Mouse (Mus musculus) intestine, embryonic 16.5 days (tissue): ENCODE data around the gene Zfp276. TPM values are rescaled to one million over a fixed set of nuclear protein-coding genes. Genes with fewer than 3 reads are reported as not detected.
"Not testable (repeated sequence)": the region's sequence is repeated elsewhere in the genome, so short reads cannot be mapped to it uniquely, and the experiment has no call there.

Source experiments
- ATAC-seq: fragments of 200-750 bp; cut with Nextera tagmentation; 2 replicates; pipeline ENCODE4 v1.8.0; 2017; ENCODE audit warnings: moderate TSS enrichment, moderate library complexity
- H3K27ac ChIP-seq: fragments of 300-500 bp; sonication (generic); 2 replicates; pipeline ENCODE4 v1.5.1; 2014; ENCODE audit warnings: mild to moderate bottlenecking, low read length
- H3K27me3 ChIP-seq: fragments of 300-500 bp; sonication (generic); replicated peaks from 2 replicates; pipeline ENCODE4 v1.6.1; 2014; ENCODE audit warnings: low read length, control low read depth, mixed read lengths; ENCODE audit not compliant: control insufficient read depth, insufficient read depth
- H3K36me3 ChIP-seq: fragments of 300-500 bp; sonication (generic); 2 replicates; pipeline ENCODE4 v1.6.1; 2014; ENCODE audit warnings: low read length, control low read depth; ENCODE audit not compliant: control insufficient read depth, insufficient read depth
- H3K4me1 ChIP-seq: fragments of 300-500 bp; sonication (generic); 2 replicates; pipeline ENCODE4 v1.6.1; 2014; ENCODE audit warnings: low read length, control low read depth, mixed read lengths; ENCODE audit not compliant: control insufficient read depth, insufficient read depth
- H3K4me2 ChIP-seq: fragments of 300-500 bp; sonication (generic); 2 replicates; pipeline ENCODE4 v1.6.1; 2014; ENCODE audit warnings: low read depth, low read length, control low read depth
- H3K4me3 ChIP-seq: fragments of 300-500 bp; sonication (generic); 2 replicates; pipeline ENCODE4 v1.5.1; 2014; ENCODE audit warnings: mild to moderate bottlenecking, low read length
- H3K9ac ChIP-seq: fragments of 300-500 bp; sonication (generic); 2 replicates; pipeline ENCODE4 v1.6.1; 2014; ENCODE audit warnings: low read depth, low read length
- H3K9me3 ChIP-seq: fragments of 300-500 bp; sonication (generic); 2 replicates; pipeline ENCODE4 v1.6.1; 2016; ENCODE audit warnings: low read length, control low read depth; ENCODE audit not compliant: control insufficient read depth
- WGBS: fragments of 180-500 bp; shearing (Covaris S2); extraction: QIAGEN DNeasy Blood & Tissue Kit; methylation state at CpG from one replicate; pipeline ENCODE4 v1.1.7; 2014; 5-methylcytosine and 5-hydroxymethylcytosine counted together
- polyA plus RNA-seq: library from polyadenylated mRNA; unstranded; fragments of >200 nt; fragmentation: Nextera tagmentation; extraction: Ambion mirVana; gene quantifications from 2 replicates; pipeline ENCODE4 v1.2.1, GENCODE M21; 2015

Zfp276 gene
- polyA plus RNA-seq, 1 experiment from 2014 or later, result 16.5 TPM

- H3K36me3 ChIP-seq, H3K4me3 ChIP-seq, H3K9me3 ChIP-seq, H3K4me1 ChIP-seq, H3K27me3 ChIP-seq, H3K27ac ChIP-seq, H3K9ac ChIP-seq, H3K4me2 ChIP-seq, ATAC-seq: not testable (repeated sequence)
- 77% methylated on average over 10 of the region's 11 CpGs for WGBS
Measured at GRCm38 (mm10) chr8:123230326-123230725, 23.7 kb upstream of the Zfp276 start.

- no peak overlapping the region for H3K27ac ChIP-seq
- ATAC-seq, result no peak
- 0 out of 2 replicates have a peak, but pooled peaks cover 8% of the 10 kb centered on the region for H3K36me3 ChIP-seq
- WGBS, result 53% methylated on average over 5 of the region's 5 CpGs
- H3K4me3 ChIP-seq, result no peak overlapping the region
- peaks cover 14% of the 10 kb centered on the region for H3K4me1 ChIP-seq
- no peak overlapping the region for H3K4me2 ChIP-seq
- H3K27me3 ChIP-seq, result no peaks in the 10 kb centered on the region
- no peaks in the 10 kb centered on the region for H3K9me3 ChIP-seq
- 0 out of 2 replicates have a peak overlapping the region, but pooled peaks have one; percentile 24 for H3K9ac ChIP-seq
Measured at GRCm38 (mm10) chr8:123231742-123232141, 22.3 kb upstream of the Zfp276 start.

GRCm38 (mm10) chr8:123232553-123232952 is 21.4 kb upstream of the Zfp276 start:
- WGBS, result 29% methylated on average over 7 of the region's 7 CpGs
- no peak for ATAC-seq
- no peak overlapping the region for H3K9ac ChIP-seq
- no peak overlapping the region for H3K4me2 ChIP-seq
- 0 out of 2 replicates have a peak, but pooled peaks cover under 1% of the 10 kb centered on the region for H3K36me3 ChIP-seq
- H3K9me3 ChIP-seq, result no peaks in the 10 kb centered on the region
- no peaks in the 10 kb centered on the region for H3K27me3 ChIP-seq
- H3K27ac ChIP-seq, result no peak overlapping the region
- H3K4me1 ChIP-seq, result peaks cover 14% of the 10 kb centered on the region
- H3K4me3 ChIP-seq, result no peak overlapping the region

GRCm38 (mm10) chr8:123233300-123233699 is 20.7 kb upstream of the Zfp276 start:
- Histone ChIP-seq H3K4me1 (peaks cover 14% of the 10 kb centered on the region), H3K27me3 (no peaks in the 10 kb centered on the region), H3K9ac (no peak overlapping the region), H3K36me3 (no peaks in the 10 kb centered on the region), H3K4me3 (no peak overlapping the region), H3K27ac (no peak overlapping the region), H3K4me2 (no peak overlapping the region), H3K9me3 (no peaks in the 10 kb centered on the region)
- ATAC-seq, result no peak
- 57% methylated on average over 13 of the region's 13 CpGs for WGBS

GRCm38 (mm10) chr8:123233760-123234159 is 20.2 kb upstream of the Zfp276 start:
- Histone ChIP-seq H3K27ac (no peak overlapping the region), H3K9ac (no peak overlapping the region), H3K4me3 (no peak overlapping the region), H3K9me3 (no peaks in the 10 kb centered on the region), H3K36me3 (no peaks in the 10 kb centered on the region), H3K27me3 (no peaks in the 10 kb centered on the region), H3K4me1 (peaks cover 14% of the 10 kb centered on the region), H3K4me2 (no peak overlapping the region)
- 74% methylated on average over 11 of the region's 11 CpGs for WGBS
- no peak for ATAC-seq

- H3K4me2 ChIP-seq, result peak overlapping the region; percentile 97
- no peaks in the 10 kb centered on the region for H3K27me3 ChIP-seq
- H3K36me3 ChIP-seq, result no peaks in the 10 kb centered on the region
- no peak overlapping the region for H3K27ac ChIP-seq
- WGBS, result 31% methylated on average over 13 of the region's 13 CpGs
- no peaks in the 10 kb centered on the region for H3K9me3 ChIP-seq
- H3K4me3 ChIP-seq, result peak overlapping the region; percentile 73
- no peak for ATAC-seq
- peak overlapping the region; percentile 71 for H3K9ac ChIP-seq
- peaks cover 14% of the 10 kb centered on the region for H3K4me1 ChIP-seq
Measured at GRCm38 (mm10) chr8:123234918-123235519, 19.0 kb upstream of the Zfp276 start.

- Histone ChIP-seq H3K9ac (peak within 1 kb of the TSS; percentile 71), H3K36me3 (no peaks in the 10 kb centered on the region), H3K4me1 (peaks cover 14% of the 10 kb centered on the region), H3K27me3 (no peaks in the 10 kb centered on the region), H3K4me3 (peak within 1 kb of the TSS; percentile 73), H3K27ac (no peak within 1 kb of the TSS; the same call in 1 of the 2 replicates), H3K9me3 (no peaks in the 10 kb centered on the region), H3K4me2 (peak within 1 kb of the TSS; percentile 97)
- WGBS, result 1% methylated on average over 57 of the region's 57 CpGs
- ATAC-seq, result peak; percentile 88
Measured at GRCm38 (mm10) chr8:123235520-123236497, 18.2 kb upstream of the Zfp276 start, which contains the start of gene Spata2l. Gene Spata2l, minus strand, starts transcription at chr8:123236233.

- H3K27me3 ChIP-seq, result no peaks in the 10 kb centered on the region
- H3K9ac ChIP-seq, result no peak overlapping the region
- H3K4me1 ChIP-seq, result peaks cover 14% of the 10 kb centered on the region
- no peaks in the 10 kb centered on the region for H3K36me3 ChIP-seq
- H3K27ac ChIP-seq, result no peak overlapping the region
- no peaks in the 10 kb centered on the region for H3K9me3 ChIP-seq
- no peak overlapping the region for H3K4me2 ChIP-seq
- 85% methylated on average over 10 of the region's 10 CpGs for WGBS
- no peak for ATAC-seq
- no peak overlapping the region for H3K4me3 ChIP-seq
Measured at GRCm38 (mm10) chr8:123239398-123239797, 14.6 kb upstream of the Zfp276 start.

- H3K4me3 ChIP-seq, result no peak overlapping the region
- WGBS, result 78% methylated on average over 7 of the region's 7 CpGs
- peaks cover 7% of the 10 kb centered on the region for H3K36me3 ChIP-seq
- H3K27me3 ChIP-seq, result no peaks in the 10 kb centered on the region
- no peak for ATAC-seq
- H3K4me1 ChIP-seq, result no peaks in the 10 kb centered on the region
- H3K4me2 ChIP-seq, result no peak overlapping the region
- no peaks in the 10 kb centered on the region for H3K9me3 ChIP-seq
- no peak overlapping the region for H3K9ac ChIP-seq
- H3K27ac ChIP-seq, result no peak overlapping the region
Measured at GRCm38 (mm10) chr8:123242107-123242923, 11.7 kb upstream of the Zfp276 start.
